Mouse (Mus musculus) embryo, embryonic 10.5 days (tissue): ENCODE measurements around the gene Mt2.

Experiments used
- DNase-seq: peaks from one replicate; pipeline ENCODE4 v3.0.0-alpha.2; 2015; ENCODE audit warnings: low spot score

Gene Mt2

DNA sequence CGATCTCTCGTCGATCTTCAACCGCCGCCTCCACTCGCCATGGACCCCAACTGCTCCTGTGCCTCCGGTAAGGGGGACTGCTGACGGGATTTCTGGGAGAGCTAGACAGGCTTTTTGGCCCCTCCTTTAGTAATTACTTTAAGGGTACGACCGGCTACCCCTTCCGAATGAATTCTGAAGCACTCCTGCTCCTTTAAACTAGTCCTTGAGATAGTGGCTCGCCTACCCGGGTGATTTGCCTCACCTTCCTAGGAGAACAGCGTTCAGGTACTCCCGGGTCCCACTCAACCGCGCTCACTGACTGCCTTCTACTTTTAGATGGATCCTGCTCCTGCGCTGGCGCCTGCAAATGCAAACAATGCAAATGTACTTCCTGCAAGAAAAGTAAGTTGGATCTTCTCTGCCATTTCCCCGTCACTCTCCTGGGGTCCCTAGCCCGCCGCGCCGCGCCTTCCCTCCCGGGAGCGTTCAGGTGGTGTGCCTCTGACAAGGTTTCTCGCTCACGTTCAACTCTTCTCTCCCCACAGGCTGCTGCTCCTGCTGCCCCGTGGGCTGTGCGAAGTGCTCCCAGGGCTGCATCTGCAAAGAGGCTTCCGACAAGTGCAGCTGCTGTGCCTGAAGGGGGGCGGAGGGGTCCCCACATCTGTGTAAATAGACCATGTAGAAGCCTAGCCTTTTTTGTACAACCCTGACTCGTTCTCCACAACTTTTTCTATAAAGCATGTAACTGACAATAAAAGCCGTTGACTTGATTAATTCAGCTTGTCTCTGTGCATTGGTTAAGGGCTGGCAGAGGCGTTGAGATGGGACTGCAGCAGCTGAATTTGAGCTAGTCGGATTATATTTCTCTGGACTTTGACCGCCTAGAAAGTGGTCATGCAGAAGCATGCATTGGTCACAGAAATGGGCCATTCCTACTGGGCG, 607 bp downstream of the Mt2 start:
- peak; percentile 64 for DNase-seq

DNA sequence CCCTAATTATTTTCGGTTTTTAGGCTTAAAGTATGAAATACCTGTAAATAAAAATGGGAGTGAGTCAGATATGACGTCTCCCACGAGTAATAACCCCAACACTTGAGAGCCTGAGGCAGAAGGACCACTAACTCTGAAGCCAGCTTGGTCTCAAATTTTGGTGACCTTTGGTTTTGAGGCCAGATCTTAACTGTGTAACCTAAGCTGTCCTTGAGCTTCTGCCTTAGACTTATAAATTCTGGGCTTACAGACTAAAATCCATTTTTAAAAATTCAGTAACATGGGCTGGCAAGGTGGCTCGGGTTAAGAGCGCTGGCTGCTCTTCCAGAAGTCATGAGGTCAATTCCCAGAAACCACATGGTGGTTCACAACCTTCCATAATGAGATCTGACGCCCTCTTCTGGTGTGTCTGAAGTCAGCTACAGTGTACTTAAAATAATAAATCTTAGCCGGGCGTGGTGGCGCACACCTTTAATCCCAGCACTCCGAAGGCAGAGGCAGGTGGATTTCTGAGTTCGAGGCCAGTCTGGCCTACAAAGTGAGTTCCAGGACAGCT, 1.5 kb downstream of the Mt2 start:
- DNase-seq, result no peak

DNA sequence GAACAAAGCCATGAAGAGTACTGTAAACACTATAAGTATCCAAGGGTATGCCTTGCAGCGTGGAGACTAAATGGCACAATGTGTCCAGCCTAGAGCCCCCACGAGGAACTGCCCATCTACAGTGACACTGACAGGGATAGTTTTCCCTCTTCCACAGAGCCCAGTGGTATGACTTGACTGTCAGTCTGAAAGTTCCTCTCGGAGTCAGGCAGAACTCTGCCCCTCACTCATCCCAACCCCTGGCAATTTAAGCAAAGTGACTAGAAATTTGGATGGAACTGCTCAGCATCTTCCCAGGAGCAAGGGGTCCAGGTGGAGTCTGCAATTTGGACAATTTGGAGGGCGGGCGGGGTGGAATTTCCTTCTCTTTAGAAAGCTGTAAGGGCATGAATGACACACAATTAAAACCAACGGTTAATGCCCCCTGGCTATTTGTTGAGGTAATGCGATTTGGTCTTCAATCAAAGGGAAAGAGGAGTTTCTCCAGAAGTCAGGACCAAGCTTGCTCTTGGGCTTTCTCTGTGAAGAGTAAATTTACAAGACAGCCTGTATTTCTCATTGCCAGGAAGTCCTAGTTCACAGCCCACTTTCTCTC, 2.3 kb downstream of the Mt2 start:
- no peak for DNase-seq

DNA sequence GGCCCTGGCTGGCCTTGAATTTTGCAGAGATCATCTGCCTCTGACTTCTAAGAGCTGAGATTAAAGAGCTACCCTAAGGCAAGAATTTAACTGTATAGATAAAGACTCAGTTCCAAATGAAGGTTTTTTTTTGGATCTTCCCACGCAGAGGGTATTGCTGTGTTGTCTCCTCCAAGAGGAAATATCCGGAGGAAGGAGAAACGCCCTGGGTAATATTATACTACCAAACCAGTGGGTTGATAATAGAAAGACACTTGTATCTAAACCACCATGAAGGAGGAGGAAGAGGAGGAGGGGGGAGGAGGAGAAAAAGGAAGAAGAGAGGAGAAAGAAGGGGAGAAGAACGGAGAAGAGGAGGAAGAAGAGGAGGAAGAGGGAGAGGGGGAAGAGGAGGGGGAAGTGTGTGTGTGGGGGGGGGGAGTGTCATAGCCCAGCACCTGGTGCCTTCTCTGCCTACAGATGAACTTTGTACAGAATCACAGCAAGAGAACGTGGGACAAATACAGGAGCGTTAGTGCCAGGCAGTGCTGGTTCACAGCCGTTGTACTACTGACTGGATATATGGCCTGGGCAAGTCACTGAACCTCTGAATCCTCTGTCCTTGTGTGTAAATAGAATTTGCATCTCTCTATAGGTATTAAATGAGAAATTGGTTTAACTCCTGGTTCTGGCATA, 5.4 kb downstream of the Mt2 start:
- no peak for DNase-seq

DNA sequence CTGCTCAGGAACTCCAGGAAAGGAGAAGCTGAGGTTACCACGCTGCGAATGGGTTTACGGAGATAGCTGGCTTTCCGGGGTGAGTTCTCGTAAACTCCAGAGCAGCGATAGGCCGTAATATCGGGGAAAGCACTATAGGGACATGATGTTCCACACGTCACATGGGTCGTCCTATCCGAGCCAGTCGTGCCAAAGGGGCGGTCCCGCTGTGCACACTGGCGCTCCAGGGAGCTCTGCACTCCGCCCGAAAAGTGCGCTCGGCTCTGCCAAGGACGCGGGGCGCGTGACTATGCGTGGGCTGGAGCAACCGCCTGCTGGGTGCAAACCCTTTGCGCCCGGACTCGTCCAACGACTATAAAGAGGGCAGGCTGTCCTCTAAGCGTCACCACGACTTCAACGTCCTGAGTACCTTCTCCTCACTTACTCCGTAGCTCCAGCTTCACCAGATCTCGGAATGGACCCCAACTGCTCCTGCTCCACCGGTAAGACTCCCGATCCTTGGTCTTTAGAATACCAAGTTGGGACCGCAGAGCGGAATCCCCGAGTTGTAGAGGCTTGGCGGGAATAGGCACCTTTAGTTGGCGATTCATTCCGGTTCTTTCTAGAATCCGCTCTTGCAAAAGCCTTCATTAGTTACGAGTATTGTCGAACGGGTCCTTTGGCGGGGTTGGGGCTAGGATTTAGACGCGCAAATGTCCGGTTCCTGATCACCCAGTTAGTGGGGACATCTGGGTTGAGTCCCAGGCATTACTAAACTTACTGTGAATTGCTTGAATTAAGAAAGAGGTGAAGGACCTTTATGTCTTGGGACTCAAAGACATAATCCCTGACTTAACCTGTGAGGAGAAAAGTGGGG, 6.6 kb downstream of the Mt2 start, which contains the start of gene Mt1:
Mt1 (plus strand) TSS at position 226 of the 856 bp plus-strand sequence.
- peak; percentile 81 for DNase-seq

DNA sequence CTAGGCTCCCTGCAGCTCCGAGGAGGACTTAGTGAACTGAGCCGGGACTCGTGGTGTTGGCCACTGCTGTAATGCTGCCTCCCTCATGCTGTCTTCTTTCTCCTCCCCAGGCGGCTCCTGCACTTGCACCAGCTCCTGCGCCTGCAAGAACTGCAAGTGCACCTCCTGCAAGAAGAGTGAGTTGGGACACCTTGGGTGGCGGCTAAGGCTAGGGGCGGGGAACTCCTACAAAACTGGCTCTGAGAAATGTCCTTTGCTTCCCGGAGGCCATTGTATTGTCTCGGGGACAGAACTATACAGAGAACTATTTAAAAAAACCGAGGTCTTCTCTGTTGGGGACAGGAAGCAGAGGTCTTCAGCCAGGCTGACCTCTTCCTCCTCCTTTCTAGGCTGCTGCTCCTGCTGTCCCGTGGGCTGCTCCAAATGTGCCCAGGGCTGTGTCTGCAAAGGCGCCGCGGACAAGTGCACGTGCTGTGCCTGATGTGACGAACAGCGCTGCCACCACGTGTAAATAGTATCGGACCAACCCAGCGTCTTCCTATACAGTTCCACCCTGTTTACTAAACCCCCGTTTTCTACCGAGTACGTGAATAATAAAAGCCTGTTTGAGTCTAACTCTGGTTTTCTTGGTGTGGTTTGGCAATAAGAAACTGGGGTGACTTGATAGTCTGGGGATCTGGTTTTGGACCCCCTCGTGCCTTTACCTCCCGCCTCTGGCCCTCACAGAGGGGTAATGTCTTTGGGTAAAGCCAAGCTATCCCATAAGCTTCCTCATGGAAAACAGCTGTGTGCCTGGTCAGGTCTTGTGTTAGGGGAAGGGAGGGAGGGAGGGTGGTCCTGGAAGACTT, 7.5 kb downstream of the Mt2 start:
- DNase-seq, result peak; percentile 50

DNA sequence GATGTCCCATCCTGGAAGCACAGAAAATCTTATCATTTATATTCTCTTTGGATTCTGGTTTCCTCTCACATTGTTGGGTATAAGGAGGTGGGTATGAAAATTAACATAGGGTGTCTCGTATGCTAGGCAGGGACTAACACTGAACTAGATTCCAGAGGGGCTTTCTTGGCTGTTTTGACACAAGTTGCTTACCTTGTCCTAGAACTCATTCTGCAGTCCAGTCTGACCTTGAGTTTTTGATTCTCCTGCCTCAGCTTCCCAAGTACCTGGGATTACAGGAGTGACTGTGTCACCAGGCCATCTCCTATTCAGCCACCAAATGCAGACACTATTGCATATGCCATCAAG, 8.1 kb downstream of the Mt2 start:
- DNase-seq, result no peak

DNA sequence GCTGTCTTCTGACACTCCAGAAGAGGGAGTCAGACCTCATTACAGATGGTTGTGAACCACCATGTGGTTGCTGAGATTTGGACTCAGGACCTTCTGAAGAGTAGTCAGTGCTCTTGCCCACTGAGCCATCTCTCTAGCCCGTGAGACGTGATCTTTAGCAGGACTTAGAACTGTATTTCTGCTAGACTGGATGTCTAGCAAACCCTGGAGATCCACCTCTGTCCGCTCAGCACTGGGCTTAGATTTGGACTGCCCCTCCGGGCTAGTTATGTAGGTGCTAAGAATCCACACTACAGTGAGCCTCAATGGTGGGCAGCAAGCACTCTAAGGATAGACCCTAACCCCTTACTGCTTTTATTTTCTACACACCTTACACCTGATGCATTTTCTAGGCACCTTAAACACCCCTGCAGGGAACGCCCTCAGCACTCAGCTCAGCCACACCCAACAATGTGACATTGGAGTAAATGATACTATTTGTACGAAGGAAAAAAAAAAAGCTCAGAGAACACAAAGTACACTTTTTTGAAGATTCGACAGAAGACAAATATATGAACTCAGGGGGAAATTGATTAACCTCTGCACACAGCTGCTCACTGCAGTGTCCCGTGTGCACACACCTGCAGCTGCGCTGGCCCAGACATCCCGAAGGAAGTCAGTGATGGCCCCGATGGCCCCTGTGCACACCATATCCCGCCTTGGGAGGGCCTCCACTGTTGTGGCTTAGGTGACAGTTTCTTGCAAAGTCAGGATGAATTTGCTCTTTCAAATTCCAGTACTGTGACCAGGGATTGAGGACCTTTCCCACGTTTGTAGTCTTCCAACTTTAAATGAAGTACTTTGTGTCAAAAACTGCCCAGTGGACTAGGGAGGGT, 9.8 kb downstream of the Mt2 start:
- DNase-seq, result no peak

DNA sequence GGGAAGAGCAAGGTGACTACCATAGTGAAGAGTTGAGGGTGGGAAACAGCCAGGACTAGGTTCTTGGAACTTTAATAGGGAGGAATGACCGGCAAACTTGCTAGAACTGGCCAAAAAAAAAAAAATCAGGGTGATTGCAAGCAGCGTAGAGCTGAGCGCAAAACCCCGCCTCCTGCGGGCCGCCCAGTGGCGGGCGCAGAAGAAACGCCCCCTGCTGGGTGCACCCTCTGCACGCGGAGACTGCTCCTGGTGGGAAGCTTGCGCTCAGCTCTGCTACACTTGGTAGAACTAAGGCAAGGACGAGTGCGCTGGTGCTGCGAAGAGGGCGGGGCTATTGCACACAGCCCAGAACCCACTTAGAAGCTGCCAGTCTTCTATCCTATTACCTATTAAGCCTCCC, 10.7 kb downstream of the Mt2 start:
- peak; percentile 80 for DNase-seq

DNA sequence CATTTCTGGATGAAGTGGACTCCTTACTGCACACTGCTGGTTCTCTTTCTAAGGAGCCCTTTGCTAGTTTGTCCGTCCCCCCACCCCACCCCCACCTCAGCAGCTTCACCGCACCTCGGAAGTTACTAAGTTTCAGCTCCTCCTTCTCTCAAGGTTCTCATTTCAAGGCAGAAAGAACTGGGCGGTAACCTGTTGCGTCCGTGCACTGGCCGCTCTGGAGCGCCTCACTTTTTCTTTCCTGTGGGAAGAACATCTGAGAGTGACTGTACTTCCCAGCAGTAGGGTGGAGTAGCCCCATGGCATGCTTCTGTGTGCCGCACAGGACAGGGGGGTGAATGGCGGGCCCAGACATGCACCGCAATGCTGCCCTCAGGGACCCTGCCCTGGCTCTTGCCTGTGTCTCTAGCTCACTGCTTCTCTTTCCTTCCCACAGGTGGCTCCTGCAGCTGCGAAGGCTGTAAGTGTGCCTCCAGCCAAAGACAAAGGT, 11.9 kb downstream of the Mt2 start:
- DNase-seq, result peak; percentile 7

DNA sequence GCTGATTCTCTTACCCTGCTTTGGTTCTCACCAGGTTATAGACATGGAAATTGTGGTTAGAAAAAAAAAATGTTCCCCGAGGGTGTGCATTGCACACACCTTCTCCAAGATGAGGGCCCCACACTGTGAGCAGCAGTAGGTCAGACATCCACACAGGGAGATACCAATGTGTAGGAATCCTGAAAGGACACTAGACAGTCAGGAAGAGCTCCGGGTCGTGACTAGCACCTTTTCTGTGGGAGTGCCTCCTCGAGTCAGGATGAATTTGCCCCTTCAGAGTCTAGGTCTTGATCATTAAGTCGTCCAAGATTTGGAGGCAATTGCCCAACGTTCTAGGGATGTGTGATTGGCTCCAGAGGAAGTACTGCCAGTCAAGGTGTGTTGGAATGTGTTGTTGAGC, 13.3 kb downstream of the Mt2 start:
- DNase-seq, result no peak

DNA sequence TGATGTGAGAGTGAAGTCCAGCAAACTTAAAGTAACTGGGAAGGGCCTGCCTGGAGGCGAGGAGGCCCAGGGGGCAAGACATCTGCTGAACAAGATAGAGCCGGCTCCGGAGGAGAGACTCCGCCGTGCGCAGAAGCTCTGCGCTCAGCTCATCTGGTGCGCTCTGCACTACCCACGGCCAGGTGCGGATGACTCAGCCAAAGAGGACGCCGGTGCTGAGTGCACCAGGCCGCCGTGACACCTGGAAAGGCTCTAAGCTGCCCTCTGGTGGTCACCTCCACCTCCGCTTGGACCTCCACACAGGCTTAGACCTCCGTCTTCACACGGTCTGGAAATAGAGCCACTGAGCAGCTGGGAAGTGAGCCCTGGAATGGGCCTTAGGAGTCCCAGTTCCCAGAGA, 14.1 kb downstream of the Mt2 start:
- DNase-seq, result peak; percentile 81

DNA sequence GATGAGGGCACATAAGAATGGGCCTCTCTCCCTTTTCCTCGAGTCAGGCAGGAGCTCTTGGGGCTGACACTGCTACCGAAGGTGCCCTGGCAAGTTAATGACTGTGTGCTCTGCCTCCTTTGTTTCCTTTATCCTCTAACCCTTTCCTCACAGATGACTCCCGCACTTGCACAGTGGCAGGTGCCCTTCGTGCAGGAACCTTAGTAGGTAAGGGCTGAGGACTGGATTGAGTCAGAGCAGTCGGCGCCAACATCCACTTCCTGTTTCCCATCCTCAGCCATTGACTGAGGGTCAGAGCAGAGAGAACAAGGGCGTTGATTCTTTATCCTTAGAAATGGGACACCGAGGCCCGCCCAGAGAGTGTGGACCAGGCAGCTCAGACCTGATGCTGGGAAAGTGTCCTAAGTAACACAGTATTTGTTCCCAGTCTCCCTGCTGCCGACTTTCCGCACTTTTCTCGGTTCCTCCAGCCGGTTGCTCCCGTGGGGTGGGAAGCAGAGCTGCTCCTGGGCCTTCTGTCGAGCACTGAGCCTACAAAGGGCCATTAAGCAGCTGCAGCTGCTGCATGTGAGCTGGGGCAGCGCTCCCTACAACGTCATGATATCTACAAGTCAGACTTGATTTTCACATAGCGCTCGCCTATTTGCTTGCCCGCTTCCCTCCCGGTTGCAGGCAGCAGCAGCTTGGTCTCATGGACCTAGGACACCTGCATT, 15.0 kb downstream of the Mt2 start:
- peak; percentile 42 for DNase-seq

DNA sequence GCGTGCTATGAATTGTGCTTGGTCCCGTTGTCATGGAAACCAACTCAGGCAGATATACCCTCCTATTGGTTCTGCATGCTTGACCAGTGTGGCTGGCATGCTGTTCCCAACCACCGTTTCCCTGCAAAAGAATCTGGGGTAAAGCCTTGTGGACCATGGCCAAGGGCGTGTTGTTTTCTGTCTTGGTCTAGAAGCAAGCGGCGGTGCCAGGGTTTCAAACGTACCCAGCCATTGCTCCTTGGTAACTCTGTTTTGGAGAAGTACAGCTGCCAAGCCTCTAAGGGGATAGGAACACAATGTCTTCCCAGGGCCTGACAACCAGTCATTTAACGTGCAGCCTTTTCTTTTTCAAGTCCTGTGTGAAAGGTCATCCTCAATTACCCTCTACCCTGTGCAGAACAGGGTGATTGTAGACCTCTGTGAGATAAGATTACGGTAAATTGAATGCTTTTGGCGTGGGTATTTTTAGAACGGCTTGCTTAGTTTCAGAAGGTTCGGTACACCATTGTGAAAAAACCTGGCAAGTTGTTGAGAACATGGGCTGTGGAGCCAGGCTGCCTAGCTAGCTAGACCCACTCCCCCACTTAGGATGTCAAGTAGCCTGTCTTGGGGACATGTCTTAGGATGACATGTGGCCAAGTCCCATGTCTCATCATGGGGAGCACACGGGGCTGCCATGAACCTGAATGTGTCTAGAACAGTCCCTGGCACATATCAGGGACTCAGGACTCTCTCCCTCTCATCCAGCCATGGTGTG, 17.0 kb downstream of the Mt2 start:
- DNase-seq, result no peak

DNA sequence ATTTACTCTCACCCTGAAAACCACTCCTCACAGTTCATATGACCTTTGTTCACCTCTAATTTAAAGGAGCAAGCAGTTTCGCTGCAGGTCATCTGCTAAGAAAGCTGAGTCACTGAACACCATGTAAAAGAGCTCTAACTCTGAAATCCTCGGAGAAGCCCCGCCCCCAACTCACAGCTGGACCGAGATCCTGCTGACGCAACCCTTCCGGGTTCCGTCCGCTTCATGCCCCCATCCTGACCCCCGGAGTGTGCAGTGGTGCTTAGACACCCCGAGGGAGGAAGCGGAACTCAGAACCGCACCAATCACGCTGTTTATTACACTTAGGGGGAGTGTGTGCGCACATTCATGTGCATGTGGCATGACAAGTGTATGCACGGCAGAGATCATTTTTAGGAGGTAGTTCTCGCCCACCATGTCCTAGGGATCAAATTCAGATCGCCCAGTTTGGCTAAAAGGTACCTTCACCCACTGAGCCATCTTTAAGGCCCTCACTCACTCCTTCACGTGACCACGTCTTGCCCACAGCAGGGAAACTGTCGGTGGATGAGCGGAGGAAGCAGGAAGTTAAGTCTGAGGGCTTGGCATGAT, 18.7 kb downstream of the Mt2 start:
- DNase-seq, result peak; percentile 74

DNA sequence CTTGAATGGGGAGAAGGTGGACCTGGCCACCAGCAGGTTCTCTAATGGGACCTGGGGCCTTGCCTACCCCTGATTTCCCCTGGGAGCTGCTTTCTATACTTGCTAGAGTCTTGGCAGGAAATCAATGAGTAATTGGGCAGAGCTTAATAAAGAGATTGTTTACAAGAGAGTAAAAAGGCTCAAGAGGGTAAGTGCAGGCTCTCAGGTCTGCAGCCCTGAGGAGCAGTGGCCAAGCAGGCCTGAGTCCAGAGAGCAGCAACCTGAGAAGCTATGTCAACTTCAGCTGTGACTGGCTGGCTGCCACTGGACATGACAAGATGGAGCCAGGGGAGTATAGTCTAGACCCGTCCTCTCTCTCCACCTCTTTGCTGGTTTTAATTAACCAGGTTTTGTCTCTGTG, 20.5 kb downstream of the Mt2 start:
- DNase-seq, result no peak

DNA sequence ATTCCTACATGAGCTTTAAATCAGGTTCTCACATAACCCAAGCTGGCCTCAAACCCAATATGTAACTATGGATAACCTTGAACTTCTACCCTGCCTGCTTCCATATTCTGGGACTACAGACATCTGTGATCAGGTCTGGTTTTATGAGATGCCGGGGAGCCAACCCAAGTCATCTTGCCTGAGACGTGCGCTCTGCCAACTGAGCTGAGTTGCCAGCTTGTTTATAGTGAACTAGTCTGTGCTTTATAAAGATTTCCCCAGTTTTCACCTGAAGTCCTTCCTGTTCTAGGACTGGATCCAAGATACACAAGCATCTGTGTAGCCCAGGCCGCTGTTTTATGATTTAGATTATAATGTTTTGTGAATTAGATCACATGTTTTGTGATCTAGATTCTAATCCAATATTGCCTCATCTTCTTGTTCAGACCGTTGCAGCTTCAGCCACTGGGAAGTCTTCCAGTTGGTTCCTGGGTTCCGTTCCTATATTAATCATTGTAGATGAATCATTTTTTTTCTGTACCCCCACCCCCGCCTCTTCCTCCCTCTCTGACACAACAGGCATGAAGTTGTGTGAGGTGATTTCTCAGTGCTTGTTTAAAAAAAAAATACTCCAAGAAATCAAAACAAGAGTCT, 22.2 kb downstream of the Mt2 start:
- DNase-seq, result no peak
